Mouse (Mus musculus): ENCODE data around the gene Olfr90.

DNA sequence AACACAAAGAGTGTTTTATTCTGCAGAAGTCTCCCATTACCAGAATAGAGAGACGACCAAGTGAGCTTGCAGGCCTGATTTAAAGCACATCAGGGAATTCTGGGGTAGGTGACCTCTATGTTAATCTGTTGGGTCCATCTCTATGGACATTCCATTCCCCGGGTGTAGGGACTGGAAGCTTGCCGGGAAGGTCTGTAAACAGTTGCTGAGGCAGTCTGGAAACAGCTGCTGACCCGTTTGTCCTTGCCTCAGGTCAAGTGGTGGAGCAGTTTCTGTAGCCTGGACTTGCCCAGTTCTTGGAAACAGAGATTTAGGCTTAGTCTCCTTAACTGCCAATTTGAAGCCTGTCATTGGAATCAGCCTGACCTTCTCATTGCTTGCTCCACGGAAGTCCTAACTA, 8.2 kb downstream of the Olfr90 start:
- TF ChIP-seq CHD2 (IDR thresholded peaks at IDR 0.05; ENCODE audit: low read depth, low read length) (no peak), ZNF384 (IDR thresholded peaks at IDR 0.05; ENCODE audit: low read depth, low read length) (no peak), HCFC1 (IDR thresholded peaks at IDR 0.05; ENCODE audit: borderline replicate concordance, insufficient read depth, low read length) (no peak), MAFK (IDR thresholded peaks at IDR 0.05; ENCODE audit: insufficient read depth, low read depth, low read length) (no peak)

All from ES-E14 (cell line).